Mouse (Mus musculus) urinary bladder, adult 2 months (tissue): ENCODE results near the gene Aff1. TPM values are rescaled to one million over a fixed set of nuclear protein-coding genes. Genes with fewer than 3 reads are reported as not detected.

Experiments used
- DNase-seq: peaks from one replicate; pipeline ENCODE4 v3.0.0; 2022; ENCODE audit warnings: low spot score
- polyA plus RNA-seq: library from polyadenylated mRNA; depleted of rRNA; stranded (reverse); fragments of >200 nt; gene quantifications from 2 replicates; pipeline ENCODE4 v1.2.3, GENCODE M21; 2012

Aff1 gene
- polyA plus RNA-seq, 1 experiment: 9.4 TPM

DNA sequence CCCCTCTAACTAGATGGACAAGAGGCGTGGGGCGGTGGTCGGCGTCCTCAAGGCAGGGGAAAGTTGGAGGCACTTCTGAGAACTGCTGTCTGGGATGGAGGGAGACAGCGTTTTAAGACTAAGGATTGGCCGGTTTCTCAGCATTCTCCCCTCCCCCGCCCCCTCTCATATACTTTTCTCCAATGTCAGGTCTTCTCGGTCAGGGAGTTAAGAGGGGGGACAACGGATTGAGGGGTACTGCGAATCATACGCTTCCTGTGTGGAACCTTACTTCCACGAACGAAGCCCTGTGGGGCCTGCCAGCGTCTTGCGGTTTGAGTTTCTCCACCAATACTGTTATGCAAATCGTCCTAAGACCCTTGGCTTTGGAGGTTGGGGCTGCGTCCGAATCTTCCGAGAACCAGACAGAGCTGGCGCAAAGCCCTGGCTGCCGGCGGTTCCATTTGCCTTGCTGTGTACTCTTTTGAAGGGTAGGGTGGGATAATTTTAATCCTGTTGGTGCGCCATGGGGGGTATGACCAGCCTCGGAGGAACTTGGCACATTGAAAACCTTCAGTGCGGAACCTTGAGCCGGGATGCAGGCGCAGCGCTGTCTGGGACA, 967 bp downstream of the Aff1 start:
- DNase-seq: peak; percentile 32

DNA sequence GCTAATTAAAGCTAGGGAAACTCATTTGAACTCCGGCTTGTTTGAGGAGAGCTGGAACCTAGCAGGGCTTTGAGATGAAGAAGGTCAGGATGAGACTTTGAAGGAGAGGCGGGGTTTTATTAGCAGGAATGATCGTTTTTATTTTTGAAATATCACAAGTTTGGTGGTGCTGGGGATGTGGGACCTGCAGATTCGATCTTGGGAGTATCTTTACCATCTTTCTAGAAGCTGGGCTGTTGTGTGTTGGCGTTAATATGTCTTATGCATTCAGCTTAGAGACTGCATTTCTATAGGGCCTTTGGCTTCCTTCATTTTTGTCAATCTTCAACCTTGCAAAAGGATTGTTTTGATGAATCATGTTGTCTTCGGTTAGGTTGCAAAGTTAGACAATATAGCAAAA, 1.9 kb downstream of the Aff1 start:
- no peak for DNase-seq

DNA sequence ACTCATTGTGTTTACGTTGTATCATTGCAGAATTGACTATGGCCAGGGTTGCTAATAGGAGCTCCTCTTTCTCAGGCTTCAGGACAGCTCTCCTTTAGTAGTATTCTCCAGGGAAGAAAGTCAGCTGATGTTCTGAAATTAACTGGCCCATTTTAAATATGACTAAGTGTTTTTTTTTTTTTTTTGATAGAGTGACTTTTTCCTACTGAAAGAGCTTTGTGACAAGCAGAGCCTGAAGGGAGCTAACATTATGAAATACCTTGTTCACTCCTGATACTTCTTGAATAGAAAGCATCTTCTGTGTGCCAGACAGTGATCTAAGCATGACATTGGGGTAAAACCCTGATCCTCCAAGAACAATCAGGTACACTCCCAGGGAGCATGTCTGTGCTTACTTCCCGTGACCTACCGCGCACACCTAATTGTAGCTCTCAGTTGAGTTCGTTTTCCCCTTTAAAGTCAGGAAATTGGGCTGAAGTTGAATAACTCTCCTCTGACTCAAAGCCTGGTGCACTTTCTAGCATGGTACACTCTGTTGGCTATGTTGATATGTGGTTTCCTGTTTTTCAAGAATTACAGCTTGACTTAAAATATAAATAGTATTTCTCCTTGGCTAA, 5.8 kb downstream of the Aff1 start:
- DNase-seq: no peak

DNA sequence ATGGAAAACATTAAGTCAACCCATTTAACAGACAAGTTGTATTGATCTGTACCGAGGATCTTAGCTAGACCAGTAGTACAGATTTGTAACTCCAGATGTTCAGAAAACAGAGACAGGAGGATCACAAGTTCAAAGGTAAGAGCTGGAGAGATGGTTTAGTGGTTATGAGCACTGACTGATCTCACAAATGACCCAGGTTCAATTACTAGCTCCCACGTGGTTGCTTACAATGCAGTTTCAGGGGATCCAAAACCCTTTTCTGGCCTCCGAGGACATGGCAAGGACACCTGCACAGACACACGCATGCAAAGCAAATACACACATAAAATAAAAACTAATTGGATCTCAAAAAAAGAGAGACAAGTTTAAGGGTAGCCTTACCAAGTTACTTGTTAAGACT, 6.4 kb downstream of the Aff1 start:
- DNase-seq: no peak

DNA sequence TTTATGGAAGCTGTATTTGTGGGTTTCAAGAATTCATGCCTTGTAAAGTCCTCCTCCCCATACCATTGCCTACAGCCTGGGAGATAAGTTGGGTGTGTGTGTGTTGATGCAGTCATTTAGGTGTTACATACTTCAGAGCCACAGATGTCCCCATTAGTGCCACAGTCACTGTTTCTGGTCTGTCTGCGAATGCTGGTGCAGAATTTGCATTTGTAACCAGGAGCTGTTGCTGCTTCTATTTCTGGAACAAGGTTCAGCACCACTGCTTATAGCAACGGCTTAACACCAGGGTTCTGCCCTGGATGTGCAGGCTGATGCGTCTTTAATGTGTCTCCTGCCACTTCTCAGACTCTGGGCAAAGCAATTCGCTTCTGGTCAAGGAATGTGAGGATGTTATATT, 7.4 kb downstream of the Aff1 start:
- no peak for DNase-seq

DNA sequence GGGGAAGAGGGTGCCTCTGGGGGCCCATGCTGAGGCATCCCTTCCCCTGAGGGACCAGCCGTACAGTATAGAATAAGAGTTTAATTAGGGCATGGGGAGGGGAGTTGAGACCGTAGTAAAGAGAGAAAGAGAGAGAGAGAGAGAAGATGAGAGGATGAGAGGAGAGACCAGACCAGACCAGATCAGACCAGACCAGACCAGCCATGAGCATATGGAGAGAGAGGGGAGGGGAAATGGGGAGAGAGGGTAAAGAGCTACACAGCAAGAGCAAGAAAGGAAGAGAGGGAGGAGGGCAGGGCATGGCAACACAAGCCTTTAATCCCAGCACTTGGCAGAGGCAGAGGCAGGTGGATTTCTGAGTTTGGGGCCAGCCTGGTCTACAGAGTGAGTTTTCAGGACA, 8.5 kb downstream of the Aff1 start:
- DNase-seq: no peak

DNA sequence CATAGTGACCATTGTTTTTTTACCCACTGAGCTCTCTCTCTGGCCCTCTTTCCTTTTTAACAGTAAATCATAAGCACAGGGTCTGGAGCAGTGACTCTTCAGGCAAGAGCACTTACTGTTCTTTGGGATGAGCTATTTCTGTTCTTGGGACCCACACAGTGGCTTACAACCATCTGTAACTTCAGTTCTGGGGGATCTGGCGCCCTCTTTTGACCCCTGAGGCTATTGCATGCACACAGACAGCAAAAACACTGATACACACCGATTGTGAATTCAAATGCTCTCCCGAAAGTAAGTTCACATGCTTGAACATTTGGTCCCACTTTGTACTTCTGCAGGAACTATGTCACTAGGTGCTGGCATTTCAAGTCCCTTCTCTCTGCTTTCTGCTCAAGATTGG, 9.3 kb downstream of the Aff1 start:
- no peak for DNase-seq

DNA sequence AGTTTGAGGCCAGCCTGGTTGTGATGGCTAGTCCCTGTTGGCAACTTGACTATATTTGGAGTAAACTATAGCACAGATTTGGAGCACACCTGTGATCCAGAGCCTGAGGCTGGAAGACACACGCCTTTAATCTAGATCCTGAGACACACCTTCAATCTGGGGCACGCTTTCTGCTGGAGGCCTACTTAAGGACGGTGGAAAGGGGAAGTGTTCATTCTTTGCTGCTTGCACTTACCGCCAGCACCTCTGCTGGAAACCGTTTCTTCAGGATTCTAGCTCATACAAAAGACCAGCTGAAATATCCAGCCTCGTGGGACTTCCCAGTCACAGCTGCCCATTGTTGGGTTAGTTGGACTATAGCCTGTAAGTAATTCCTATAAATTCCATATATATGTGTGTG, 10.4 kb downstream of the Aff1 start:
- no peak for DNase-seq

DNA sequence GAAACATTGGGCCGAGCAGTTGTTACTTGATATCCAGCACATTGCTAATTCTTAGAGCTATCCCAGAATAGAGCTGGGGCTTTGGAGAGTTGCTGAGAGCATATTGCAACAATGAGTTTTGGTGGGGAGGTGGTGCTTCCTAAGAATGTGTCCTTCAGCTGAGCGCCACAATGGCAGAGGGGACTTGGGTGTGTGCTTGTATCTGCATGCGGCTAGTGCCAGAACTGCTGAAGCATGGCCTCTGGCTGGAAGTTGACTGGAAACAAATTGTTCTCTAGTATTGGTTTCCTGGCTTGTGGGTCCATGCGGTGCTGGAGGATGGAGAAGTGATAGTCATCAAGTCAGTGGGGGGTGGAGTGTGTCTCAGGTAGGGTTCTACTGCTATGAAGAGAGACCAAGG, 13.2 kb downstream of the Aff1 start:
- no peak for DNase-seq

DNA sequence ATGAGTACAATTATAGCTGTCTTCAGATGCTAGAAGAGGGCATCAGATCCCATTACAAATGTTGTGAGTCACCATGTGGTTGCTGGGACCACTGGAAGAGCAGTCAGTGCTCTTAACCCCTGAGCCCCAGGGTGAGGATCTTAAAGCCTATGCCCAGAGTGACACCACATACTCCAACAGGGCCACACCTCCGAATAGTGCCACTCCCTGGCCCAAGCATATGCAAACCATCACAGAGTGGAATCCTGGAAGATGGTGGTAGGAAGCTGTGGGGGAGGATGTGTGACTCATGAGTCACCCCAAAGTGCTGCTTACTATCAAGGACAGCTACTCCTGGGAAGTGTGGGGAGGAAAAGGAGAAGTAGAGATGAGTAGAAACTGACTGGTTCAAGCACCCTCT, 13.7 kb downstream of the Aff1 start:
- no peak for DNase-seq

DNA sequence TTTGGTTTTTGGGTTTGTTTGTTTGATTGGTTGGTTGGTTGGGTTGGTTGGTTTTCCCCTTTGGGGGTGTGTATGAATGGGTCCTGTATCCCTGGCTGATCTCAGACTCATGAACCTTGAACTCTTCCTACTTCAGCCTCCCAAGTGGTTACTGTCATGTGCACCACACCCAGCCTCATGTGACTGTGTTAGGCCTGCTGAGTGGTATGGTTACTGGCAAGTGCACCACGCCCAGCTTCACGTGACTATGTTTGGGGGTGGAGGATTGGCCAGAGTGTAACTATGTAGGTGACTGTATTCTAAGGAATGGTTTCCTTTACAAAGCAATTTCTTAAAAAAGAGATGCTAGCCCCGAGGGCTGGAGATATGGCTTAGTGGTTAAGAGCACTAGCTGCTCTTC, 16.9 kb downstream of the Aff1 start:
- DNase-seq: no peak

DNA sequence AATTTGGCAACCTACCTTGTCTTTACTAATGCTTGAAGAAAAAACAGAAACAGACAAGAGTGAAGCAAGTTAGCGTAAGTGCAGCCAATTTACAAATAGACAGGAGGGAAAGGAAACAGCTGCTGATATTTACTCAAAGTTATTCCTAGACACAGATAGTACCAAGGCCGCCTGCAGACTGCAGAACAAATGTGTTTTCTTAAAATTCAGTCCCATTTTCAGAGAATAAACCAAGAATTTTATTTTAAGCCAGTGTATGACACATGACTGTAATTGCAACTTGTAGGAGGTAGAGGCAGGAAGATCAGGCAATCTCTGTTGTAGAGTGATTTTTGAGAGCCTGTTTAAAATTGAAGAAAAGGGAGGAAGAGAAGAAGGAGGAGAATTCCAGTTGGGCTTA, 19.7 kb downstream of the Aff1 start:
- DNase-seq: no peak

DNA sequence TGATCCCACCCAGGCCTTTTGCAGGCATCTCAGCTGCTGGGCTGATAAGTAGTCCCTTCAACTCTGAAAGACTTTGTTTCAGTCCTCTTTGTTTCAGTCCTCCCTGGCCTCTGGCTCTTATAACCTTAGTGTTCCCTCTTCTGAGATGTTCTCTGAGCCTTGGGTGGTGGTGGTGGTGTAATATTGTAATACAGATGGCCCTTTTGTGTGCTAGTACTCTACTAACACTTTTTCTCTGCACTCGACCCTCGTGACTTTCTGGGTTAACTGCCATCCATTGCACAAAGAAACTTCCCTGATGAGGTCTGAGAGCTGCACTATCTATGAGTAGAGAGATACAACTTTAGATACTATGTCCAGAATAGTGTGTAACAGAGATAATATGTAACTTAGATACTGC, 21.2 kb downstream of the Aff1 start:
- DNase-seq: no peak

DNA sequence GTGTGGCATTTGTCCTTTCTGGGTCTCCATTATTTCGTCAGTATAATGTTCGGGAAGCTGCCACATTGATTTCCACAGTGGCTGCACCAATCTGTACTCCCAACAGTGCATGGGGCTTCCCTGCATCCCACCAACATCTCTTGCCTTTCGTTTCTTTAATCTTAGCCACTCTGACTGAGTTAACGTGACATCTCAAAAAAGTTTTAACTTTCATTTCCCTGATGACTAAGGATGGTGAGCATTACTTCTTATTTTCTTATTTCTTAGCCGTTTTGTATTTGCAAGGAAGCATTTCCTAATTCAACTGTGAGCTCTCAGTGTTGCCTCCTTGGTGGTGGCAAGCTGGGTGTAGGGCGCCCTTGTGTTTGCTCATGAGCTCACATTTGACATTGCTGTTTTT, 22.8 kb downstream of the Aff1 start:
- DNase-seq: no peak

DNA sequence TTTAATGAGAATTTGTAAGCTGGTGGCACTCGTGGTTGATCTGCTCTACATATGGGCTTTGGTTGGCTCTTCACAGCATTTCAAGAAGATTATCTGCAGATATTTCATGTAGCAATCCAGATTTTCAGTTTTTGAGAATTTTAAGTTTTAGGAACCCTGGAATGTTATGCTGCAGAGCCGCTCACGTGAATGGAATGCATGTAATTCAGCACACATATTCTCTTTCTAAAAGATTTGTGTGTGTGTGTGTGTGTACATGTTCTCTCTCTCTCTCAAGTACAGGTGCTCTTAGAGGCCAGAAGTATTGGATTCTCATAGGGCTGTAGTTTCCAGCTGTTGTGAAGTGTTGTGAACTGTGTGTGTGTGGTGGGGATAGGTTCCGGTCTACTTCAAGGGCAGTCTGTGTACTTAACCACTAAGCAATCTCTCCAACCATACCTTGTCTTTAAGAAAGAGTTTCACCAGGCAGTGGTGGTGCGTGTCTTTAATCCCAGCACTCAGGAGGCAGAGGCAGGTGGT, 24.7 kb downstream of the Aff1 start:
- no peak for DNase-seq

DNA sequence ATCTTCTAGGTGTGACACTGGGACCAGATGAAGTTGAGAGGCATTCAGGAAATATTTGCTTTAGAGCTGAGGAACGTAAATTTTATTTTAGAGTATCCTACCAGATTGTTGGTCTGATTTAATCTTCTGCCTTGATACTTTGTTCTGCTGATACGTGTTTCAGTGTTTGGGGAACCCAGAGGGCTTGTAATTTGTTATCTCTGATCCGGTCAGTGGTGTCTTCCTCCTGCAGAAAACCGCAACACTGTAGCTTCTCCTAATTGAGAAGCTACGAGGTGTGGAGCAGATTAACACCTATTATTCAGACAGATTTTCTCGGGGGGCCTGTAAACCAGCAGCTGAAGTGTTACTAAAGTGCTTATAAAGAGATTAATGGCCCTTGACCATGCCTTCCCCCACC, 27.0 kb downstream of the Aff1 start:
- no peak for DNase-seq

DNA sequence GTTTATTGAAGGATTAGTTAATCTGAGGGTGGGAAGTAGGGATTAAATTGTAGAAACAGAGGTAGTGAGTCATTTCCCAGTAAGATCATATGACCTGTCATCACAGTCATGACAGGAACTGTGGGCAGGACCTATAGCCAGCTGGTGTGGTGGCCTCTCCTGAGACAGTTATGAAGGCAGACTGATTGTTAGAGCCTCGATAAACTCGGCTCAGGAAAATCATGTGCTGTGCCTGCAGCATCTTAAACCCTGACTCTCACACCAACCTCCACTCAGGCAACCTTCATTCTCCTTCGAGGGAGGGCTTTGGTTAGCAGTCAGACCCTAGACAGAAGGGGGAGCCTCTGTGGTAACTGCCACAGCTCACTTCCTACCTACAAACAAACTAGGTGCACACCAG, 27.7 kb downstream of the Aff1 start:
- DNase-seq: no peak

DNA sequence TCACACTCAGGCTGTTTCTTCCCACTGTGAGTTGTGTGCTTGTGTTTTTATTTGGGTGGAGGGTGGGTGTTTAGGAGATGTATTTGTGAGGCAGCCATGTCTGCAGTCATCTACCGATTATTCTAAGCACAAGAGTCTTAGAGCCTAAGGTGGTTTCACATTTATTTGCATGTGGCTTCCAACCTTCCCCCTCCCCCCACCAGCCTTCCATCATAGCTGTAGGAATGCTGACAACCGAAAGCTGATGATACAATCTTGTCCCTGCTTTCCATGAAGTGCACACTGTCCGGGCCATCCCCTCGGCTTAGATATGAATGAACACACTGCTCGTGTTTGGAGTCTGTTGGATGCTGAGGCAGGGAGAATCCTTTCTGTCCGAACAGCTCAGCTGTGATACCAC, 28.8 kb downstream of the Aff1 start:
- no peak for DNase-seq

DNA sequence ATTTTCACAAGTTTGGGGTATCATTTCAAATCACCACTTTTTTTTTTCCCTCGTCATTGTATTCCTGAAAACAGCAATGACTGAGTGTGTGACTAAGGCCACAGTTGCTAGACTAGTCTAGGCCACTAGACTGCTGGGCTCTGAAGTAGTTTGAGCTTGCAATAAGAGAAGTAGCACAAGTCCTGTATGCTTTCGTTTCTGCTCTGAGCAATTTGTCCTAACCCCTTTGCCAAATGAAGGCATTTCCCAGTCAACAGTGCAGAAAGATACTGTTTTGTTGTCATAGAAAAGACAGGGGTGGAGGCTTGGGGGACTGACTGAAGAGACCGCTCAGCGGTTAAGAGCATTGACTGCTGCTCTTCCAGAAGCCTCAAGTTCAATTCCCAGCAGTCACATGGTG, 29.3 kb downstream of the Aff1 start:
- no peak for DNase-seq

DNA sequence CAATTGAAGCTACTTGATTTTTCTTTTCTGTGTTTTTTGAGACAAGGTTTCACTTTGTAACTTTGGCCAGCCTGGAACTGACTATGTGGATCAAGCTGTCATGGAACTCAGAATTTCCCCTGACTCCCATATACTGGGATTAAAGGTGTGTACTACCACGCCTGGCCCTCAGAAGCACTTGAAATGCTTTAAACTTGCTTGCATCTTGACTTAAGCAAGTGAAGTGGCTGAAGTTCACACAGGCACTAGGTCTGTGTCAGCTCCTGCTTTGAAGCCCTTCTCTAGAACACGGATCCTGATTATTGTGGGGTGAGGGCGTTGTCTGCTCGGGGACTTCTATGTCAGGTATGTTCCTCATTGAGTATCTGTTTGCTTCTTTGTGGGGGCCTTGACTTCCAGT, 30.5 kb downstream of the Aff1 start:
- DNase-seq: no peak

DNA sequence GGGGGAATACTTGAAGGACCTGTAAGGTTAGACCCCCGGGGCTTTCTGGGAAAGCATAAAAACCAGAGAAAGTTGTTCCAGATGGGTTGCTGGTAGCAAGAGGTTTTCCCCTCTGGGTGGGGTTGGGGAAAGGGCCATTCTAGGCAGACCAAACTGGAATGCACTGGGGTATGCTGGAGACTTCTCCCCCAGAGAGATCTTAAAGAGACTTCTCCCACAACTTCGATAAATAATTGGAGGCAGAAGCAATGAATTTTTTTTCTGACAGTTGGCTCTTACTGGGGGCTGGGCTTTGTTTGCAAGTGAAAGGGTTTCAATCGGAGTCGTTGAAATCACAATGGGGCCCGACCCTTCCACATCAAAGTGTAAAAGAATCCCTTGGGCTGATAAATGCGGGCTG, 32.2 kb downstream of the Aff1 start:
- no peak for DNase-seq

DNA sequence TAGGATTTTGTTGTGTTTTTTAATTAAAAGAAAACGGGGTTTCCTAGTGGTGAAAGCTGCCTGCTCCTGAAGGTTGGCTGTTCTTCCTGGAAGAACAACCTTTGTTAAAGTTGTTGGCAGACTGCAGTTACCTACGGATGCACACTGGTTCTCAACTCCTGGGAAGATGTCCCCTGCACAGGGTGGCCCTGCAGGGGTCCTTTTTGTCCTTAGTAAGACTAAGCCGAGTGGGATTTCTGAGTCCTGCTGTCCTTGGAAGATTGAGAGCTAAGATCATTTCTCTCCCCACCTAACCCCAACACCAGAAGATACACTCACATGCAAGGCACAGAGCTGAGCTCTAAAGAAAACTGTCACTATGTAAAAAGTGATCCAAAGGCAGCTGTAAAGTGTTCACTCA, 32.6 kb downstream of the Aff1 start:
- no peak for DNase-seq

DNA sequence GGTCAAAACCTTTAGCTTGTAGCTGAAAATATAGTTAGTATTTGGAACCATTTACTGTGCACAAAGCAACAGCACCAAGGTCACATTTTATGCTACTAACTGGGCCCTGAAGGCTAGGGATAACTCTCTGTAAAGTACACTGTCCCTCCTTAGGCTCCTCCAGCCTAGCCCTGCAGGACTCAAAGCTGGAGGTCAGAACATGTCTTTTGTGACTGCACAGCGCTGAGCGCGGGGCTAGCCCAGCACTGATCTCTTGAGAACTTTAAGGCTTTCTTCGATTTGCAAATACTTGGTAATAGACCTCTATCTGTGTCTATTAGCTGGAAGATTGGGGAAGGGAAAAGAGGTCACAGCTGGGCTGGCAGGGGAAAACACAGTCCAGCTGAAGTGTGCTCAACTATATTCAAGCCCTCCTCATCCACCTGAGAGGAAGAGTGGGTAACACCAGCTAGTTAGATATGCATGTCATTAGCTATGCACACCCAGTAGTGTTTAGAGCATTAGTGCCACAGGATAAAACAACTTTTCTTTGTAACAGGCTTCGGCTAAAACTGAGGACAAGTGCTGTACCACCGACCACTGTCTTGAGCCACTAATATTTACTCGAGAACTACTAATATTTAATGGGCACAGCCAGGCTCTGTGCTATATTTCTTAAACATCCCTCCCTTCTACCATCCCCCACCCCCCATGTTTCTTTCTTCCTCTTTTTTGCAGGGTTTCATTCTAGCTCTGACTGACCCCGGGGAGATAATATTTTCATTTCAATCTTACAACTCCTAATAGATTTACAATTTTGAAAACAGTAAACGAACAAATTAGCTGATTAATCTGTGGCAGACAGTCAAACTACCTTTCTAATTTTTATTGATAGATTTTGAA, 33.3 kb downstream of the Aff1 start:
- no peak for DNase-seq
